Mouse (Mus musculus): ENCODE results near the gene Tmcc3. TPM values are rescaled to one million over a fixed set of nuclear protein-coding genes. Genes with fewer than 3 reads are reported as not detected.

The Tmcc3 gene
- total RNA-seq, 2 experiments from 2014 or later: 16.3 to 21.6 TPM

GRCm38 (mm10) chr10:94621420-94622225 lies 309.9 kb downstream of the Tmcc3 start:
- intact Hi-C loops (cut with DNase I): loop anchor here (5.0 kb wide), 2 partner anchors 151 to 321 kb away; partner anchors contain the start of gene Plxnc1
- Histone ChIP-seq H3K4me3 (no peak overlapping the region), H3K27ac (no peak overlapping the region)
- no peak for TF ChIP-seq CTCF (IDR thresholded peaks at IDR 0.05)
- DNase-seq: no peak

- intact Hi-C loops (cut with DNase I): loop anchor here (5.0 kb wide), 2 partner anchors 150 to 320 kb away; partner anchors contain the start of gene Plxnc1
- H3K27ac ChIP-seq: no peak overlapping the region
- no peak for DNase-seq
- no peak overlapping the region for H3K4me3 ChIP-seq
- no peak for TF ChIP-seq CTCF (IDR thresholded peaks at IDR 0.05)
Measured at GRCm38 (mm10) chr10:94622281-94622680, 310.5 kb downstream of the Tmcc3 start.

- intact Hi-C loops (cut with DNase I): loop anchor here (1.0 to 5.0 kb wide), 3 partner anchors 149 to 335 kb away; partner anchors contain the start of gene Plxnc1
- Histone ChIP-seq H3K4me3 (no peak overlapping the region), H3K27ac (no peak overlapping the region)
- no peak for DNase-seq
- no peak for TF ChIP-seq CTCF (IDR thresholded peaks at IDR 0.05)
Measured at GRCm38 (mm10) chr10:94622828-94623227, 311.1 kb downstream of the Tmcc3 start.

- intact Hi-C loops (cut with DNase I): loop anchor here (1.0 to 5.0 kb wide), 3 partner anchors 149 to 335 kb away; partner anchors contain the start of gene Plxnc1
- H3K4me3 ChIP-seq: no peak overlapping the region
- H3K27ac ChIP-seq: no peak overlapping the region
- TF ChIP-seq CTCF (IDR thresholded peaks at IDR 0.05): peak; percentile 97; the same call in 1 of the 2 replicates
- peak; percentile 85 for DNase-seq
Measured at GRCm38 (mm10) chr10:94623617-94624016, 311.9 kb downstream of the Tmcc3 start.

GRCm38 (mm10) chr10:94625036-94625435 lies 313.3 kb downstream of the Tmcc3 start:
- no peak overlapping the region for H3K4me3 ChIP-seq
- DNase-seq: no peak
- intact Hi-C loops (cut with DNase I): no loop called here

GRCm38 (mm10) chr10:94625606-94626005 lies 313.9 kb downstream of the Tmcc3 start:
- no peak for TF ChIP-seq CTCF (IDR thresholded peaks at IDR 0.05)
- Histone ChIP-seq H3K27ac (no peak overlapping the region), H3K4me3 (no peak overlapping the region)
- intact Hi-C loops (cut with DNase I): no loop called here
- DNase-seq: no peak

More at GRCm38 (mm10) chr10:94625036-94625435, 313.3 kb downstream of the Tmcc3 start:
- no peak overlapping the region for H3K27ac ChIP-seq
- no peak for TF ChIP-seq CTCF (IDR thresholded peaks at IDR 0.05)

- intact Hi-C loops (cut with DNase I): no loop called here
- no peak for DNase-seq
- TF ChIP-seq CTCF (IDR thresholded peaks at IDR 0.05): no peak
- H3K4me3 ChIP-seq: no peak overlapping the region
- H3K27ac ChIP-seq: no peak overlapping the region
Measured at GRCm38 (mm10) chr10:94630771-94631280, 319.1 kb downstream of the Tmcc3 start.

GRCm38 (mm10) chr10:94631541-94632113 lies 319.9 kb downstream of the Tmcc3 start:
- H3K4me3 ChIP-seq: no peak overlapping the region
- TF ChIP-seq CTCF (IDR thresholded peaks at IDR 0.05): no peak
- no peak for DNase-seq
- H3K27ac ChIP-seq: no peak overlapping the region
- intact Hi-C loops (cut with DNase I): no loop called here

GRCm38 (mm10) chr10:94632245-94632644 lies 320.5 kb downstream of the Tmcc3 start:
- DNase-seq: no peak
- Histone ChIP-seq H3K27ac (no peak overlapping the region), H3K4me3 (no peak overlapping the region)
- TF ChIP-seq CTCF (IDR thresholded peaks at IDR 0.05): no peak
- intact Hi-C loops (cut with DNase I): no loop called here

GRCm38 (mm10) chr10:94638599-94638998 lies 326.9 kb downstream of the Tmcc3 start:
- Histone ChIP-seq H3K4me3 (no peak overlapping the region), H3K27ac (no peak overlapping the region)
- DNase-seq: no peak
- no peak for TF ChIP-seq CTCF (IDR thresholded peaks at IDR 0.05)
- intact Hi-C loops (cut with DNase I): no loop called here

GRCm38 (mm10) chr10:94639281-94639680 lies 327.5 kb downstream of the Tmcc3 start:
- intact Hi-C loops (cut with DNase I): no loop called here
- no peak overlapping the region for H3K27ac ChIP-seq
- no peak for DNase-seq
- TF ChIP-seq CTCF (IDR thresholded peaks at IDR 0.05): no peak
- no peak overlapping the region for H3K4me3 ChIP-seq

- TF ChIP-seq CTCF (IDR thresholded peaks at IDR 0.05): no peak
- intact Hi-C loops (cut with DNase I): no loop called here
- no peak for DNase-seq
- no peak overlapping the region for H3K27ac ChIP-seq
- no peak overlapping the region for H3K4me3 ChIP-seq
Measured at GRCm38 (mm10) chr10:94640067-94640466, 328.3 kb downstream of the Tmcc3 start.

Small RNA genes lying within 50 kb of the gene (microRNA-seq; reads per million reads assigned to microRNA genes)
- not detected for gene Mir7211

Other genes with a start within 250 kb of the Tmcc3 start
- 1 to 10 TPM; 5.5 to 7.0 TPM for gene Nr2c1, start 163.9 kb upstream of the Tmcc3 start, total RNA-seq (2021)
- gene Ndufa12, start 113.2 kb upstream of the Tmcc3 start, total RNA-seq (2021): 100 to 1,000 TPM; 596 to 744 TPM
- not detected for gene Gm4792, start 13.2 kb upstream of the Tmcc3 start, total RNA-seq (2021)